Mouse (Mus musculus): ENCODE results near the gene Gm12394.
"Not testable (repeated sequence)": the region's sequence is repeated elsewhere in the genome, so short reads cannot be mapped to it uniquely, and the experiment has no call there.

- not testable (repeated sequence) for TF ChIP-seq CTCF (IDR thresholded peaks at IDR 0.05; ENCODE audit: low read depth, low read length); POLR2A (IDR thresholded peaks at IDR 0.05; ENCODE audit: insufficient read depth, low read length)
Measured at GRCm38 (mm10) chr4:42860483-42860882, 3.9 kb upstream of the Gm12394 start.
